Mouse (Mus musculus) adipocyte (in vitro differentiated cells): Measurements from ENCODE around the gene Rsl1d1.
"Not testable (repeated sequence)": the region's sequence is repeated elsewhere in the genome, so short reads cannot be mapped to it uniquely, and the experiment has no call there.

Source experiments
- DNase-seq: peaks from one replicate; pipeline ENCODE4 v3.0.0-alpha.2; 2016; ENCODE audit warnings: low spot score

Rsl1d1 gene

GRCm38 (mm10) chr16:11157721-11158120 is 45.4 kb downstream of the Rsl1d1 start:
- not testable (repeated sequence) for DNase-seq

- no peak for DNase-seq
Observed at GRCm38 (mm10) chr16:11154500-11154899, 48.6 kb downstream of the Rsl1d1 start.

- DNase-seq: peak; percentile 37
Observed at GRCm38 (mm10) chr16:11143706-11144483, 59.2 kb downstream of the Rsl1d1 start.
